Mouse (Mus musculus) adrenal gland, postnatal 25 days (tissue): Measurements from ENCODE around the gene Abr. TPM values are rescaled to one million over a fixed set of nuclear protein-coding genes. Genes with fewer than 3 reads are reported as not detected.

ENCODE experiments used
- DNase-seq: peaks from one replicate; pipeline ENCODE4 v3.0.0; 2021; ENCODE audit warnings: mixed read lengths
- long read RNA-seq: library from polyadenylated mRNA; stranded (forward); transcript quantifications from one replicate; pipeline ENCODE4 v2.0.0, GENCODE M21; 2021
- total RNA-seq: library from RNA; stranded (reverse); gene quantifications from 2 replicates; pipeline ENCODE4 v1.2.3, GENCODE M21; 2021

The Abr gene
- 53.7 and 55.3 TPM in 2 replicates for total RNA-seq
- long read RNA-seq, full-length matches to known transcripts, result 2 of 21 reads
- long read RNA-seq, partial matches to known transcripts, result 2 of 21 reads
- long read RNA-seq, other reads (novel, unspliced or antisense), result 17 of 21 reads

- peak; percentile 67 for DNase-seq
These were observed at the start of gene Abr for GRCm38 (mm10) chr11:76622152-76622565. TSS of gene Abr (minus strand) at chr11:76622314.

DNA sequence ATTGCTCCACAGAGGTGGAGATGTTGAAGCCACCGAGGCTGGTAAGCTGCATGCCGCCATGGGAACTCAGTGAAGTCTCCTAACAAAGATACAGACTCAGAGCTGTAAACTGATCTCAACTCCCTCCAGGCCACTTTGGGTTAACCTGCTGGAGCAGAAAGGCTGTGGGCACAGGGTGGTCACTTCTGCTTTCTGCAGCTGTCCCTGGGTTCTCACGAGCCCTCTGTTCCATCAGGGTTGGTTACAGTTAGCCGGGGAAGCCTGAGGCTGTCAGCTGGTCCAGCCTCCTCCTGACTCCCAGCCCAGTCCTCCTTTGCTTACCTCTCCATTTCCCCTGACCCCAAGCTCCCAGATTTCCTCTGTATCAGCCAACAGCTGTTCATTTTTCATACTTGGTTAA lies 45.7 kb upstream of the Abr start:
- no peak for DNase-seq

- peak; percentile 13 for DNase-seq
These were observed 44.0 kb upstream of the Abr start for GRCm38 (mm10) chr11:76666002-76666649.

DNA sequence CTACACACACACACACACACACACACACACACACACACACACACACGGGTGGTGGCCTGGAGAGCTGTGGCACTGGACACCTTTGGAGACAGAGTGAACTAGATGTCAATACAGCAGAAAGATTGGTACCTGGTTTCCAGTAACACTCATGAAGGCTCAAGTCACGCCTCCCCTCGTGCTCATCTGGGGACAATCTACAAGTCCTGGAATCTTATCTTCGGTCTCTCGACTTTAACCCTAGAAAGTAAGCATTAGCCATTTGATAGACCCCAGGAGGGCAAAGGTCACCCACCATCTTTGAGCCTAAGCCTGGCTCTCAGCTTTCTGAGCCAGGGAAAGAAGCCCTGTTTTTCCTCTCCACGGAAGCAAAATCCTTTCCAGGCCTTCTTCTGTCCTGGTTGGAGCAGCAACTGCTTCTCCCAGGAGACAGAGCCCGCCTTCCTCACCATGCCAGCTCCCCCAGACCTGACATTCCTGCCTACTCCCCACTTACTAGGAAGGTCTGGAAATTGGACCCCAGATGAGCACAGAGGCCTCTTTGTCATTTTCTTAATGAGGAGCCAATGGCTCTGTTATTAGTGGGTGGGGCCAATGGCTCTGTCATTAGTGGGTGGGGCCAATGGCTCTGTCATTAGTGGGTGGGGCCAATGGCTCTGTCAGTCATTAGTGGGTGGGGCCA lies 39.8 kb upstream of the Abr start:
- no peak for DNase-seq

DNA sequence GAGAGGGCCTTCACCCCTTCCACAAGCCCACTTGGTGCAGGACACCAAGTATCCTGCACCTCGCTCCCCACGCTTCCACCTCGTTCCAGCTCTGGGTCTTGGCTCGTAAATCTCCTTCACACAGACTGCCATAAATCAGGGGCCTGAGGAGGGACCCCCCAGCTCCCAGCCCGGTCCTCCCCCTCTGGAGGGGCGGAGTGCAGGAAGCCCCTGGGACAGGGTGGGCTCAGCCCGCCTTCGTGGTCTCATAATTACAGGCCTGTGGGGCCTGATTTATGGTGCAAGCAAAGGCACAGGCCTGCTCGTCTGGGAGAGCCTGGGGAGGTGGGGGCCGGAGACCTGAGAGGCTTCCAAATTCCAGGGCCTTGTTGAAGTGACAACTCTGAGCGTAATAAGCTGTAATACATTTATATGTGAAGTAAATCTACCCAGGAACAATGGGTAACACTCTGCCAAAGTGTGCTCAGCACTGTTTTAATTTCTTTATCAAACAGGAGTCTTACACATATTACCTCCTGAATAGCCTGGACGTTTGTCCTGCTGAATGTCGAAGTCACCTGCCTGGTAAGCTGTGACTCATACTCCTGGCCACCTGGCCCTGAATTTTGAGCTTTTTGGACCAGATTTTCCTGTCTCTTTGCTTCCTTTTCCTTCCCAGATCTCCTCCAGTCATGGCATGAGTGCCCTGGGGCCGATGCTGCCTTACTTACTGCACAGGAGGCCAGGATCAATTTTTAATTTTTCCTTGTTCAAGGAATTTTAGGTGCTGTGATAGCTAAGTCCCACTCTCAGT lies 37.2 kb upstream of the Abr start:
- no peak for DNase-seq

DNA sequence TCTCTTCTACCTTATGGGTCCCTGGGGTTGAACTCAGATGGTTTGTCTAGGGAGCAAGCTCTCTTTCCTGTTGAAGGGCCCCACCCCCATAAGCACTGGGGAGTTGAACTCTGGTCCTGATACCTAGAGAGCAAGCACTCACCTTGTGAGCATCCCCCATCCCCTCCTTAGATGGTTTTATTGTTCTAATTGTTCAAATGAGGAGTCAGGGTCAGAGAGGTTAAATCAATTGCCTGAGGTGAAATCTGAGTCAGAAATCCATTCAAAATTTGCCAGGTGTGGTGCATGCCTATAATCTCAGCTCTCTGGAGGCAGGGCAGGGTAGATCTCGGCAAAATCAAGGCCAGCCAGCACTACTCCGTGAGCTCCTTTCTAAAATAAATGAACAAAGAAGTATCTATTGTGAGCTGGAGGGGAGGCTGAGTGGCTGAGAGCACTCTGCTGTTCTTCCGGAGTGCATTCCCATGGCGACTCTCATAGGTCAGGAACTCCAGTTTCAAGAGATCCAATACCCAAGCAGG lies 35.4 kb upstream of the Abr start:
- DNase-seq, result no peak

DNA sequence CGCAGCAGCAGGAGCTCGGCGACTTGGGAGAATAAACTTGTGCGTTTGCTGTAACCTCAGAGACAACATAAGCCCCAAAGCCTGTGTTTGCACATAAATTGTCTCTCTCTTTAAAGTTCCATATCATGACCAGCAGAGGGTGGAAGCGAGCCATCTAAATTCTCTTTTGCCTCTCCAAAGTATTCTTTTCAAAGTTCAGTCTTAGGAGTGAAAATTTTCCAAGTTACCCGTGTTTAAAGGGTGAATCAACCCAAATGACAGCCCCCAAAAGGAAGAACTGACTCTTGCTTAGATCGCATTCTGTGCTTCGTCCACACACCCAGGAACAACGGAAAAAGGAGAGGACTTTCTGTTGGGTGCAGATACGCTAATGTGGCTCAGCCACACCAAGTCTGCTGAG lies 33.0 kb upstream of the Abr start:
- peak; percentile 26 for DNase-seq

GRCm38 (mm10) chr11:76652838-76653334 lies 30.8 kb upstream of the Abr start:
- no peak for DNase-seq

- no peak for DNase-seq
These were observed 28.9 kb upstream of the Abr start for GRCm38 (mm10) chr11:76650862-76651560.

DNA sequence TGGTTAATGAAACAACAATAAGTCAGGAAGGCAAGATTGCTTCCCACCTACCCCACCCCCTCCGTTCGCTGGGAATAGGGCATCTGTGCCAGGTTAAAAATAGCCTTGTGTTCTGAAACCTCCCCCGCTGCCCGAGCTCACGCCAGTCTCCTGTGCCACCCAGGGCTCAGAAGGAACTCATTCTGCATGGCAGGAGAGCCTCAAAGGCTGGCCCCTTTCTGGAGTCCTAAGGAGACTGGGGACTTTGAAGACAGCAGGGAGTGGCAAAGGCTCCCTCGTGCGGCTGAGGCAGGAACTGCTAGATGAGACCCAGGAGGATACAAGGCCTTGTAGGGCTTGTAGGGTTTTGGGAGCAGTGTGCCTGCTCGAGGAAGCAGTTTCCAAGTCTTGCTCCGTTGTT lies 25.4 kb upstream of the Abr start:
- DNase-seq, result peak; percentile 79

DNA sequence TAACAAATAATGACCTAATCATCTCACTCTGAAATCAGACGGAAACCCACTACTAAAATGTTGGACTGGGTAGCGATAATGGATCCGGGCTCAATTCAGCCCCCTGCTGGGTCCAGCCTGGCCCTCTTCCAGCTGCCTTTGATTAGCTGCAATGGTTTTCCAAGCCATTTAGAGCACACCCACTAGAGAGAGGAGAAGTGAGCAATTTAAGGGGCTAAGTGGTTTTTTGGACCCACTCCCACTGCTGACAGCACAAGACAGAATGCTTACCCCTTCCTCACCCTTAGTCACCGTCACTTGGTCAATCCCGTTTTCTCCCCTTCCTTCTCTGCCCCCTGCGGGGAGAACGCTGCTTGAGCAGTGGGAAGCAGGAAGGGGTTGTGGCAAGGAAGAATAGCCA lies 24.9 kb upstream of the Abr start:
- no peak for DNase-seq

GRCm38 (mm10) chr11:76645955-76646354 lies 23.8 kb upstream of the Abr start:
- DNase-seq, result peak; percentile 91

DNA sequence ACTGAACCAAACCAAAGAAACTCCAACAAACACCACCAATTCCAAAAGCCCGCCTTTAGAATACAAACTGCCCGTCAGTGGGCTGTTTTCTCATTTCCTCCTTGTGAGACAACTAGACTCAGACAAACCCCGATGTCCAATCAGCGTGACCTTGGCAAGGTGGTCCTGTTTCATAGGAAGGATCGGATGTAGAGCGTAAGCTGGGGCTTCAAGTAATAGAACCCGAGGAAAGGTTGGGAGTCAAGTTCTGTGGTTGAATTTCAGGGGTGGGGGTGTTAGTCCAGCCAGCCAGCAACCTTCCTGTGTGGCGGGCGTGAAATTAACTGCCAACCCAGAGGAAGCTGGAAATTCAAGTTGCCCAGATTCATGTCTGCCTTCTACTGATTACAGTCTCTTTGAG lies 22.9 kb upstream of the Abr start:
- DNase-seq, result no peak

GRCm38 (mm10) chr11:76644257-76644656 lies 22.1 kb upstream of the Abr start:
- no peak for DNase-seq

DNA sequence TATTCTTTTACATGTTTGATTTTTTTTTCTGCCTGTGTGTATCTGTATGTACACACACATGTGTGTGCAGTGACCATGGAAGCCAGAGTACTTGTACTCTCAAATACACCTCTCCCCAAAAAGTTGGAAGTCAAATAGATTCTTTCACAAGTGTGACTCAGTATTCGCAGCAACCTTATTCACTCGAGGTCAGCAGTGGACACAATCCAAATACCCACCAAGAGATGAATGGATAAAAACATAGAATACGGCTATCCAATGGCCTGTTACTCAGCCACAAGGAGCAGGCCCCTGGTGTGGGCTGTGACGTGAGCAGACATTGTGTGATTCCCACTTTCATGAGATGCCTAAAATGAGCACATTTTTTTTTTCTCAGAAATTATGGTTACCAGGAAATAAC lies 18.1 kb upstream of the Abr start:
- no peak for DNase-seq

DNA sequence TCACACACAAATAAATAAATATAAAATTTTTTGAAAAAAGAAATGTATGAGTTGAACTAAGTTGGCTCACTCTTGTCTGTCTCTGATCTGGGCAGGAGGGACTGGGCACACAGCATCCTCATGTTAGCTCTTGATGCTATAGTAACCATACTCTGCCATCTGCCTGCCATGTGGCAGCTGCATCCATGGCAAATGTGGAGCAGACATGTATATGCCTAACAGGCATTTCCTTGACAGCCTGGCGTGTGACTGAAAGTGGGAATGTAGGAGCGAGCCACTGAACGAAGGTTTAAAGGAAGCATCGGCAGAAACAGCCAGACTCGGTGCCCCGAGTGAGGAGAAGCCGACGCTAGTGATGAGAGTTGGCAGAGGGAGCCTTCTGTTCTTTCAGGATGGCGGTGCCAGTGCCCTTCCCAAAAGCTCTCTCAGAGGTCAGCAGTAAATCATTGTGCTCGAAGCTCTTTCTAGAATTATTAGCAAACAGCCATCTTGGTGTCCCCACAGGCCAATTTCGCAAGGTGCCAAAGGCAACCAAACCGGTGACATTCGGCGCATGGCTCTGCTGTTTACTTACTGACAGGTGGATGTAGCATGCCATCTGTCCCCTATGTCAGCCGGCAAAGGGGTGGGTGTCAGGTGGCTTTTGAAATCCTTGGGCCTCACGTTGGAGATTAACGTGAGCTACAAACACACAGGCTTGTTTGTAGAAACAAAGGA lies 17.3 kb upstream of the Abr start:
- DNase-seq, result no peak

- DNase-seq, result no peak
These were observed 8.4 kb upstream of the Abr start for GRCm38 (mm10) chr11:76630487-76630886.

GRCm38 (mm10) chr11:76630023-76630422 lies 7.9 kb upstream of the Abr start:
- DNase-seq, result no peak

DNA sequence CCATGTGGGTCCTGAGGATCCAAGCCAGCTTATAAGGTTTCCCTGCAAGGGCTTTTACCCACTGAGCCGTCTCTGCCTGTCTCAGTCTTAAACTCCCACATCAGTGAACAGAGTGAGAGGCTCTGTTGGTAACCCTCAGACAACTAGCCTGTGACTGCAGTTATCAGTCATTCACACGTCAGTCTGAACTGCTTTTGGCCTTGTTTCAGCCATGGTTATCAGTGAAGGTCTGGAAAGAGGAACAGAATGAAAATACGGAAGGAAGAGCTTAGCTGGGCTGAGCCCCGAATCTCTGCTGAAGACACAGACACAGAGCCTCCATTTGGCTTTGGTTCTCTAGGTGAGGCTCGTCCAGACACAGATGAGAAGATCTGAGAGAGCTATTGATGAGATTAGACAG lies 6.5 kb upstream of the Abr start:
- DNase-seq, result no peak

- DNase-seq, result no peak
These were observed 2.8 kb upstream of the Abr start for GRCm38 (mm10) chr11:76624881-76625280.

DNA sequence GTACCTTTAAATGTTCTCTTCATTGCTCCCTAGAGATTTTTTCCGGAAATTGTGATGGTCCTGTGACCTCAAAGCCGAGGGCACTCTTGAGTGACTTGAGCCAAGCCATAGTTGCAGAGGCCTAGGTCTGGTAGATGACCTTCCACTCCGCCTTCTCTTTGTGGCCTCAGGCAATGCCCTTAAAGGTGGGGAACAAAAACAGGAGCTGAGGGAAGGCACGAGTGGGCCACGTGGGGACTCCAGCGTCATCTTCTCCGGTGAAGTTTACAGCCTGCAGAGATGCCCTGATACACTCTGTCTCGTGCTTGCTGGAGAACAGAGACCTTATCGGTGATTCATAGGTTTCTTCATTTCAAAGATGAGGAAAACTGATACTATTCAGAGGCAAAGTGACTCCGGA lies 2.0 kb upstream of the Abr start:
- no peak for DNase-seq
